Mouse (Mus musculus) C2C12 (cell line): Measurements from ENCODE around the gene E130308A19Rik.

ENCODE experiments used
- CTCF ChIP-seq: IDR thresholded peaks from one replicate; pipeline ENCODE4 v1.5.1; 2011; ENCODE audit not compliant: control insufficient read depth, insufficient read depth, insufficient read length
- MYOD1 ChIP-seq: IDR thresholded peaks from one replicate; pipeline ENCODE4 v1.6.1; 2011; ENCODE audit warnings: low read depth; ENCODE audit not compliant: control insufficient read depth, insufficient read length
- USF1 ChIP-seq: IDR thresholded peaks from one replicate; pipeline ENCODE4 v1.6.1; 2011; ENCODE audit warnings: low read depth, mild to moderate bottlenecking, control low read depth, moderate library complexity

GRCm38 (mm10) chr4:59634532-59634931 is 8.5 kb downstream of the E130308A19Rik start:
- TF ChIP-seq MYOD1 (no peak), CTCF (no peak), USF1 (no peak)
